Mouse (Mus musculus) frontal cortex, postnatal 36 days (tissue): Measurements from ENCODE around the gene Lrrc28.

Source experiments
- DNase-seq, 2 experiments: peaks; one replicate each; pipeline ENCODE4 v3.0.0; 2022; ENCODE audit warnings: low spot score in 2 of 2

Lrrc28 gene

DNA sequence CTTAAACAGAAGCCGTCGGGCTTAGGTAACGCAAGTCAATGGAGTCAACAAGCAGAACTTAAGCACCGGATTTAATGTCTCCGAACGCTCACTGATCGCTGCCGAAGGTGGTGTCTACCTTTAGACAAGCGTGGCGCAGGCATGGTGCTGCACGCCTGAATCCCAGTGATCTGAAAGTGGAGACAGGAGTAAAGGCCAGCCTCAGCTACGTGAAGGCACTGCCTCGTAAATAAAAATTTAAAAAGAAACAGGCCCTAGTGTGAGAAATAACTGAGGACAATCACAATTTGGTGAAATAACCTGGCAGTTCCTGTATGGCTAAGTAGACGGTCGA, 580 bp upstream of the Lrrc28 start:
- no peak for DNase-seq

DNA sequence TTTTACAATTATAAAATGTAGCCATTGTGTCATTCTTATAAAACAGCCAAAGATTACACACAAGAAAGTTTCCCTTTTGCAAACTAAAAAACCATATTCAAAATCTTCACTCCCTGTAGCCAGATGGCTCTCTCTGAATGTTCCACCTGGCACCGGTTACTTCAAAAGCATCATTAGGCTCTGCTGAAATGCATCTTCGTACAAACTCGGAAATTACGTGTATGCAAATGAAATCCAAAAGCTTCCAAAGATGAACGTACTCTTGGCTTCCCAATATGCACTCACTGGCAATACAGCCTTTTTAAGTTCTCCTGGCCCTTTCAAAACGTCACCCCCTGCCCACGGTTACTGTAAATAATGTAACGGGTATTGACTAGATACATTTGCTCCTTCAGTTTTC, 777 bp downstream of the Lrrc28 start:
- DNase-seq = no peak

DNA sequence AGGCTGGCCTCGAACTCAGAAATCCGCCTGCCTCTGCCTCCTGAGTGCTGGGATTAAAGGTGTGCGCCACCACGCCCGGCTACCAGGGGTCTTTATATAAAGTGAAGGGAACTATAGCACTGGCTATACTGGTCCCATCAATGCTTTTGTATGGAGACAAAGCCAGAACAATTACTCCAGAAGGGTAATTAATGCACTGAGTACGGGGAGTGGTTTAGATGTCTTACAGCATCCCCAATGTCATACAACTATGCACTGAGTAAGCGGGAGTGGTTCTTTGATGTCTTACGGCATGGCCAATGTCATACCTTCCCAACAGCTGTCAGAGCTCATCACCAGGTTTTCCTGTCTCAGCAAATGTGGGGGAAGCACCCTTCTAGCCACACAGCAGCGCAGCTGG, 2.1 kb downstream of the Lrrc28 start:
- DNase-seq = no peak

DNA sequence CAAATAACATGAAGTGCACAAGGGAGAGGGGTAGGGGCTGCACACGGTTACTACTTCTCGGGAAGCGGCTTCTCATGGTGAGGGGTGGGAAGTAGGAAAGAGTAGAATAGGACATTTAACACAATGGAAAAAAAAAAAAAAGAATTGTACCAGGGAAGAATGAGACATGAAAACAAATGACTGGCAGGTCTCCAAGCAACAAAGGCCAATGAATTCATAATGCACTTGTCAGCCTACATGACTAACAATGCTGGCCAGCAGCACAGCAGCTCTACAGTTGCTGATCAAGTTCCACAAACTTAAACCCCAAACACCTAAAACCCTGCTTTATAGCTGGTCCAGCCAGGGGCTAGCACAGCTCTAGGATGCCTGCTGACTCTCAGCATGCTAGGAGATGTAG, 6.1 kb downstream of the Lrrc28 start:
- DNase-seq = no peak

DNA sequence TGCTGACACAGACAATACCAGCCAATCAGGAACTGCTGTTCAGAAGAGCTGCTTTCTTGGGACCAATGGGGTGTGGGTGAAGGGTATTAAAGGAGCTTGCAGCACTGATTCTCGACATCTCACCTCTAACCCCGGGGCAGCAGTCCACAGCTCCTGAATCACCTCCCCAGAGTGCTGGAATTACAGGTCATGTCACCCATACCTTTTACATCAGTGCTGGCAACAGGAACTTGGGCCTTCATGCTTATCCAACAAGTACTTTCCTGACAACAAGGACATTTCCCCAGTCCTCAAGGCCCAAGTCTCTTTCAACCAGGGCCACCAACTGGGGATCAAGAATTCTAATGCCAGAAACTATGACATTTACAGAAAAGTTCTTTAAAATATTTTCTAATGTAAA, 8.9 kb downstream of the Lrrc28 start:
- no peak for DNase-seq

DNA sequence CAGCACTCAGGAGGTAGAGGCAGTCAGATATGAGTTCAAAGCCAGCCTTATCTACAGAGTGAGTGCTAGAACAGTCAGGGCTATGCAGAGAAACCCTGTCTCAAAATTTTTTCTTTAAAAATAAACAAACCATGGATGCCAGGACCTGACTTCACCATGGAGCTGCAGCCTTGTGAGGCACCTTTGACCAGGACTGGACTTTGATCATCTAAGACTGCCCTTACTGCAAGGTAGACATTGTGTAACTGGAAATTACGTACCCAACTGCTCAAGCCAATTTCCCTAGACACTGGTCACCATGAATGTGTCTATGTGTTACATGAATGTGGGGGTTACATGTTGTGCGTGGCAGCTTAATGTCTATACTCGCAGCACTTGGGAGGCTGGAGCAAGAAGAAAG, 10.9 kb downstream of the Lrrc28 start:
- DNase-seq = no peak

DNA sequence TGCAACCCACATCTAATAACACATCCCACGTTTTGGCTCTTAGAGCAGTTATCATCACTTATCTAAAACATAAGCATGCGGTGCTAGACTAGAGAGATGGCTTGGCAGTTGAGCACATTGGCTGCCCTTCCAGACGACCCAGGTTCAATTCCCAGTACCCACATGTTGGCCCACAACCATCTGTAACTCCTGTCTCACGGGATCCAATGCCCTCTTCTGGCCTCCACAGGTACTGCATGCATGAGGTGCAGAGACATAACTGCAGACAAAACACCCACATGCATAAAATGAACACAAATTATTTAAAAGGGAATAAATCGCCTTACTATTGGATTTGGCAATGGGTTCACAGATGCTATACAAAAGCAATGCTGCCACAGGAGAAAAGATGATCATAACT, 12.7 kb downstream of the Lrrc28 start:
- no peak for DNase-seq

DNA sequence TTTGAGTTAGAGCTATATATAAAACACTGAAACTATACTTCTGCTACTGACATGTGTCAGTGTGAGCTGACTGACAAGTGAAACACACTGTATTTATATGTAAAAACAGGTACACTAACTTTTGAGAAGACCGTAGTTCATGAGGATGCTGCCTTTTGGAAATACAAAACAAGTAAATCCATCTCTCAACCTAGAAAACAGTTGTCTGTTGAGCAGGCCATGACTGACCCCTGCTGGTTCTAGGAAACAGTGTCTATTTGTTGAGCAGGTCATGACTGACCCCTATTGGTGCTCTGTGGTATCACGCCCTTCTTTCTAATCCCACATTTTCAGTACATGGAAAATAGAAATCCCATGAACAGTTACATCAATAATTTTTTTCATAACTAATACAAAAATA, 14.3 kb downstream of the Lrrc28 start:
- DNase-seq = peak; percentile 74 to 89

DNA sequence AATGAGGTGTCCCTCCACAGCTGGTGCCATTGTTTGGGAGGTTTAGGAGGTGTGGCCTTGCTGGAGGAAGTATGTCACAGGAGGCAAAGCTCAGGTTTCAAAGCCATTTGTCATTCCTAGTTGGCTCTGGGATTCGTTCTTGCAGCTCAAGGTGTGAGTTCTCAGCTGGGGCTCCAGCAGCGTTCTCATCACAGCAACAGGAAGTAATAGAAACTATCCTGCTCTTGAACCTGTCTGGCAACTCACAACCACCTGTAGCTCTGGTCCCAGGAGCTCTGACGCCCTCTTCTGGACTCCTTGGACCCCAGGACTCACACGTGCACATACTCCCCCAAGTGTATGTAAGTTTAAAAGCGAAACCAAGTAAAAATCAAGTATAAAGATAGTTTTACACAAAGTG, 15.4 kb downstream of the Lrrc28 start:
- no peak for DNase-seq

DNA sequence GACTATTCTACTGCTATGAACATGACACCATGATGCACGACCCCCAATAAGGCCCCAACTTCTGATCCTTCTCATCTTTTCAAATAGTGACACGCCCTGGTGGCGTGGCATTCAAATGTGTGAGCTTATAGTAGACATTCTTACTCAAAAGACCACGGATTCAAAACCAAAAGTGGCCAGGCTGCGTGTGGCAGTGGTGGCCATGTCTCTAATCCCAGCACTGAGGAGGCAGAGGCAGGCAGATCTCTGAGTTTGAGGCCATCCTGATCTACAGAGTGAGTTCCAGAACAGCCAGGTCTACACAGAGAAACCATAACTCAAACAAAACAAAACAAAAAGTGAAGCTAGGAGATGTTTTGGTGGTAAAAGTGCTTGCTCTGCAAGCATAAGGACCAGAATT, 18.4 kb downstream of the Lrrc28 start:
- no peak for DNase-seq

DNA sequence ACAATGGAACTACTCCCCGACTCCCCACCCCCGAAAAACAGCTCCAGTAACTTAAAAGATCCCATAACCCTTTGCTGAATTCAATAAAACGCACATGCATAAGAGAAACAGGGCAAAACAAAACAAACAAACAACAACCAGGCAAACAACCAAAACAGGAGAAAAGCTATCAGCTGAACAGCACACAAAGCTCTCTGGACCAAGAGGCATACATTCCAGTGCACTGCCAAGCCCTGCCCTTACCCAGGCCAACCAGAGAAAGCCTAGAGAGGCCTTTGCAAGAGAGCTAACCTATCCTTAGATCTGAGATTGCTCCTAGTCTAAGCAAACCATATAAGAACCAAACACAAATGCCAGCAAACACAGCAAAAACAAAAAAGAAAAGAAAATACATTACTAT, 22.9 kb downstream of the Lrrc28 start:
- DNase-seq = no peak

DNA sequence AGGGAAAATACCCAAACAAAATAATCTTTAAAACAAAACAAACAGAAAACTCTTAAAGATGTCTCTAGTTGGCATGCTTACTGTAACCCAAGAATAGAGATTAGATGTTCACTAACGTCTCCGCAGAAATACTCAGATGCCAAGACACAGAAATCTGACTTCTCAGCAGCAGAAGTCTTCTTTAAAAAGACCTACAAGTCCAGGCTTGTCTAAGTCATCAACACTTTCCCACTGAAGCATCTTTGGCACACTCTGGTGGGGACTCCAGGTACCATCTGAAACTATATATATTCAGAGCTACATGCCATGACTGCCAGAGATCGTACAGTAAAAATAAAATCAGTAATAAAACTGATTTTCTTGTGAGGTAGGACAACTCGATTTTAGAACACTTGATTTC, 25.2 kb downstream of the Lrrc28 start:
- DNase-seq = peak in 1 of 2 experiments; percentile 58

DNA sequence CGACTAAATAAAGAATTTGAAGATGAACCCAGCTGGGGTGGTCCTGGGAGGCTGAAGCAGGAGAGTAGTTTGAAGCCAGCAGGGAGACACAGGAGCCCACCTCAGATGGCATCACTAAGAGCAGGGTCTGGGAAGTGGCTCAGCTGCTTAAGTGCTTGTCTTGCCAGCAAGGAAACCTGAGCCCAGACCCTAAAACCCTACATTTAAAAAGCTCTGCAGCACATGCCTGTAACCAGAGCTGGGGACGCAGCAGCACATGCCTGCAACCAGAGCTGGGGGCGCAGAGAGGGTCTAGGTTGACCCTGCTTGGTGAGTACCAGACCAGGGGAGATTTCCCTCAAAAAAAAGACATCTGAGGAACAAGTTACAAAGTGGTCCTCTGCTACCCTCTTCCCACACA, 26.8 kb downstream of the Lrrc28 start:
- no peak for DNase-seq

DNA sequence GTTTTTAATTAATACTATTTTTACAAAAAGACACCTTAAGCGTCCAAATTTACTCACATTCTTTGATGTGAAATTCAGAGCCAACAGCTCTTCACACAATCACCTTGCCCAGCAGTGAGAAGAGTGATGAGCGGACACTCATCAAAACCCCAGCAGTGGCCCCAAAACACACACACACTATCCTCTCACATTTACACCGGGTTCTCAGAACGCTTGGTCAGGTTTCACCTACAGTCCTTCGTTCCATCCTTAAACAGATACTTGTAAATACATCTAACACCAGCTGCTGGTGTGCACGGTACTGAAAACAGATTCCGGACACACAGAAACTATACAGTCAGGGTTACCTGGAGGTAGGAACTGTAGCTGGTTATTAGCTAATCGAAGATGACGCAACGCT, 27.4 kb downstream of the Lrrc28 start:
- DNase-seq = no peak

DNA sequence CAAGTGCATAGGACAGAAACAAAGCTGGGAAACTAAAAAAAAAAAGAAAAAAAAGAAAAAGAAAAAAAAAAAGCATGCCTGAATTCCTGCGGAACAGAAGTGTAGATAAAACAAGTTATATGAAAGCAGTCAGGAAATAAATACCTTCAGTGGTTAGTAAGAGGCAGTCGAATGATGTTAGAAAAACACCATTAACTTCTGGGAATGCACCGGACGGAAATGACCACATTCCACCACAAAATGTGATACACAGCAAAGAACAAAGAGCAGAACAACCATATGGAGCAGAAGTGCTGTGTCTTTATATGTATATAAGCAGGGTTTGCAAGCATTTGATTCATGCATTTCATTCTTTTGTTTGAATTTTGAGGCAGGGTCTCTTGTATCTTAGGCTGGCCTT, 28.2 kb downstream of the Lrrc28 start:
- no peak for DNase-seq

DNA sequence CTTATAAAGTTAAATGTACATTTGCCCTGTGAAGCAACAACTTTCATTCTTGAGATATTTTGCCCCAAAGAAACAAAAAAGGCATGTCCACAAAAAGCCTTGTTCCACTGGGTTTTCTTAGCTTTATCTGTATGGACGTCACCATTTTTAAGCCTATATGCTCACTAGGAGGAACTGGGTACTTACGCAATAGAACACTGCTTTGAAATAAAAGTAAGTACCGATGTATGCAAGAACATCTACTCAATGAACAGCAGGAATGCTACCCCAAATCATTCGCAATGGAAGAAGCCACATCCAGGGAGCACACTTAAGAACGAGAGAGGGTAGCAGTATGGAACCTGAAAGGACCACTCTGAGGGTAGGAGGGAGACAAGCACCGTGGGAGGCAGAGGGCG, 30.6 kb downstream of the Lrrc28 start:
- DNase-seq = no peak

DNA sequence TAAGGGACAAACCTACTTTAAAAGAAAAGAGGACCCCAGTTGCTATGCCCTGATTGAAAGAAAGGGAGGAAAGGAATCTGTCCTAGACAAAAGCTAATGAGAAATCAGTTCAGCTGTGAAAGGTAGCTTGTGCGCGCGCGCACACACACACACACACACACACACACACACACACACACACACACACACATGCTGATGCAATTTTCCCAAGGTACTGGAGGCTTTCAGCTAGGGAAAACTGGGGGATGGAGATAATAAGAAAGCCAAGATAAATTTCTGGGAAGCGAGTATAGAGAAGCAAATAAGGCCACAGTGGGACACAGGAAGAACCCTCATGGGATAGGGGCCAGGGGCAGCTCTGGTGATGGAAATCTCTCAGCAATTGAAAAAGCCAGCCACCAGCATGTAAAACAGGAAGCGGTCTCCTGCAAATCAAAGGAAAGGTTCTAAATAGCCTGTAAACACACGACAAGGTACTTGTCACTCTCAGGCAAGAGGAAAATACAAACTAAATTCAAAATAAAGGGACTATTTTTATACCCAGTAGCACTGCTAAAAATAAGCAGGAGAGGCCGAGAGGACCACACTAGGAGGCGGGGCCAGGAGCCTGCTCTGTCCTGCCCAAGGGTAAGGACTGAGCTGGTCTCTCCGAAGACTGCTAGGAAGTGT, 31.1 kb downstream of the Lrrc28 start:
- DNase-seq = no peak

DNA sequence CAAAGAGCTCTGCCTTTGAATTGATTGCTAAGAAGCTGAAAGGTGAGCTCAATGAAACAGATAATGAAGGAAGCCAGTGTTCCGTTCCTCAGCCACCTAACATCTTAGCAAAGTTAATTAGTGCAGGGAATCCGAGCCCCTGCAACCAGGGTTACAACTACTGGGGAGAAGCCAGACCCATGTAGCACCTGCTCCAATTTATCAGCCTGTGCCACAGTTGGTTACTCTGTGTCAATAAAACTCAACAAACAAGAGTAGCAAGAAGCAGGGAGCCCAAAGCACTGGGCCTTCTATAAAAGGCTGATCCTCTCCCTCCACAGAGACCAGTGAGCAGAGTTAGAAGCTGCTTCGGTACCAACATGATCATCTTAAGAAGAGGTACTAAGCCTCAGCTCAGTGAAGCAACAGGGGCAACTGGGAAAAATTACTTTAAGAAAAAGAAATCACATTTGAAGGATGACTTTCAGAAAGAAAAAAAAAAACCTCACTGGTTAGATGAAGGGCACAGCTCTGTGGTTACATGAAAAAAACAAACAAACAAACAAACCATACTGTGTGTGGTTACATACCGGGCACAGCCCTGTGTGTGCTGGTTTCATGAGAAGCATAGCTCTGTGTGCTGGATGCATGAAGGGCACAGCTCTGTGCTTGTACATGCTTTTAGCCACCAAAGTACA, 36.6 kb downstream of the Lrrc28 start:
- DNase-seq = no peak

DNA sequence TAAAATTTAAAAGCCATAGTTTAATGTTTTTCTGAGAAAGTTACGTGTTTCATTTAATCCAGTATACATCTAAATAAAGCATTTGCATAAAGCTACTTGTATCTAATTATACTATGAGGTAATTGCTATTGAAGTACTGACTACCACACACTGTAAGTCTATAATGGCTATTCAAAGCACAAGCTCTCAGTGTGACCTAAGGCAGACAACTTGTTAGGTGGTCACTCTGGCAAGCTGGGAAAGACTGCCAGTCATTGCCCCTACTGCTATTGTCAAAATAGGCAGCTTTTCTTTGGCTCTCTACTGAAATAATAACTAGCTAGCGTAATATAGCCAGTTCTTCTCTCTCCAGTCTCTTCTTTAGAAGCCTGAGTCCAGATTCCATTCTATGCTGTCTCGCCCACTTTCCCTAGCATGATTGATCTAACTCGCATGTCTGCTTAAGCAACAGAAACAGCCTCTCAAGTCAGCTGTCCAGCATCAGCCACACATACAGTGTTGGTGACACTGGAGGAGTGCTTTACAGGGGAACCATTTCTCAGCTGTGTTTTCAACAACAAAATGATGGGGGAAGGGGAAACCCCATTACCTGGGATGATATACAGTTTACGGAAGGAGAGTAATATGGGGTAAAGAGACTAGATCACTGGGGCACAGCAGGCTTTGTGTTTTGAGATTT, 37.3 kb downstream of the Lrrc28 start:
- no peak for DNase-seq

DNA sequence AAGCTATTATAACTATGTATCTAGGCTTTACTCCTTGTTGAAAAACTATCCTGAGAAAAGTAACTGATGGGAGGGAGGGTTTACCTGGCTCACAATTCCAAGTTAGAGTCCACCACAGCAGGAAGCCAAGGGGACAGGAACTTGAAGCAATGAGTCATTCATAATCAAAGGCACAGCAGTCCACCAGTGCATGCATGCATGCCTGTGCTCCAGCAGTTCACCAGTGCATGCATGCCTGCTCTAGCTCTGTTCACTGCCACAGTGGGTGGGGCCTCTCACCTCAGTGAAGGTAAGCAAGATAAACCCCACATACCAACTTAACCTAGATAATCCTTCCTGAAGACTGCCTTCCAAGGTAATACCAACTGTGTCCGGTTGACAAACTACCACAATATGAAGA, 38.8 kb downstream of the Lrrc28 start:
- DNase-seq = no peak

DNA sequence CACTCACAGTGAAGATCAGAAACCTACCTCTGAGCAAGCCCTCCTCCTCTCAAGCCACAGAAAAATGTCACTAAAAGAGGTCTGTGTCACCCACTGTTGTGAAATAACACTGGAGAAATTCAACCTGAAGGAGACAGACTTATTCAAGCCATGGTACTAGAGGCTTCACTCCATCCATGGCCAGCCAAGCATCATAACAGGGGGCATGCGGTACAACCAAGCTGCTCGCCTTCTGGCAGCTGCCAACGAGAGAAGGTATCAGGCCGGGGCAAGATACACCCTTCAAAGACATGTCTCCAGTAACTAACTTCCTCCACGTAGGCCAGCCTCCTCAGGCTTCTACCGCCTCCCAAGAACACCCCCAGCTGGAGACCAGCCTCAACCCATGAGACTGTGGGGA, 40.0 kb downstream of the Lrrc28 start:
- no peak for DNase-seq

DNA sequence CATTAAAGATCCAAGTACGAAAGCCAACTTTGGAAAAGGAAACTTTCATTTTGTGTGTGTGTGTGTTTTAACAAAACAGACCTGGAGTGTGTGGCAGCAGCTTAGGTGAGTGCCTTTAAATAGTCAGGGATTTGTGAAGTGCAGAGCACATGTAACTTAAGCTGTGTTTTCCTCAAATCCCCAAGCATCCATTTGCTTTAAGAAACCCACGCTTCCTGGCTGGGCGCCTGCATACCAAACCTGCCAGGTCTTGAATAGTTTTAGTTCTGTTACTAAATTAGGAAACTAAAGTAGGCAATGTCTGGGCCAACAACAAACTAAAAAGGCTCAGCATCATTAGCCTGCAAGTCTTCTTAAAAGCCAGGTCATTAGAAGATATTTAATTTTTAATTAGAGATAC, 47.0 kb downstream of the Lrrc28 start:
- DNase-seq = peak; percentile 61 to 89

DNA sequence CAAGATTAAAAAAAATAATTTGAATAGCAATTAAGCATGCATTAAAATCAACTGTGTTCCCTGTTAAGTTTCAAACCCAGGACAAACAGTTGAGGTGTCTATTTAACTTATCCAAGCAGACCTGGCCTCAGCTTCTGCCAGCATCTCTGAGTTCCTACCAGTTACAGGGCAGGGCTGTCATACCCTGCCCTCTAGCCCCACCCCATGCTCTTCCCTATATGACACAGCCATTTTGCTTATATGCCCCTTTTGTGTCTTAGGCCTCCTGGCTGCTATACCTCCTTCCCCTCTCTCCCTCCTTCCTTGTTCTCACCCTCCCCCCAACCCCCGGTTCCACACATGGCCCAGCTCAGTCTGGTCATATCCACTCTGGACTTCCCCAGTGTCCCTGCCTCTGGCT, 48.1 kb downstream of the Lrrc28 start:
- DNase-seq = no peak

DNA sequence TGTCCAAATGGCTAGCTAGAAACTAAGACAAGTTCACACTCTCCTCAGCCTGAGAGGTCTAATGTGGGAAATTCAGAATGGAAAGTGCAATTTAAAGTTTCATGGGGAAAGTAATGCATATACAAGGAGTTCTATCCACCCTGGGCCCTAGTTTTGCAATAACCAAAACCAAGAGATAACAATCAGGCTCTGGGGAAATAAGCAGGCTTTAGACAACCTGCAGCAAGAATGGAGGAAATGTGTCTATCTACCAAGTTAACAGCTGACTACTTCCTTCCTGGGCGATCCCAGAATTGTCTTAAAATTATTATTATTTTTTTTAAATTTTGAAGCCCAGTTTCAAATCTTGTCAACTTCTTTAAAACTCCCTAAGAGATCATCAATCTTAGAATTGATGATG, 48.7 kb downstream of the Lrrc28 start:
- DNase-seq = no peak
